Mouse (Mus musculus) intestine, postnatal 0 days (tissue): ENCODE results near the gene Amz2. TPM values are rescaled to one million over a fixed set of nuclear protein-coding genes. Genes with fewer than 3 reads are reported as not detected.

Source experiments
- ATAC-seq: fragments of 200-750 bp; cut with Nextera tagmentation; 2 replicates; pipeline ENCODE4 v1.8.0; 2017; ENCODE audit warnings: mild to moderate bottlenecking, moderate TSS enrichment, moderate library complexity
- H3K27ac ChIP-seq: fragments of 300-500 bp; sonication (generic); 2 replicates; pipeline ENCODE4 v1.5.1; 2014; ENCODE audit warnings: mild to moderate bottlenecking, low read depth, low read length, moderate library complexity
- H3K27me3 ChIP-seq: fragments of 300-500 bp; sonication (generic); replicated peaks from 2 replicates; pipeline ENCODE4 v1.6.1; 2014; ENCODE audit warnings: low read length, mixed read lengths; ENCODE audit not compliant: control insufficient read depth, insufficient read depth
- H3K36me3 ChIP-seq: fragments of 300-500 bp; sonication (generic); 2 replicates; pipeline ENCODE4 v1.6.1; 2014; ENCODE audit warnings: mild to moderate bottlenecking, moderate library complexity; ENCODE audit not compliant: control insufficient read depth, insufficient read depth
- H3K4me1 ChIP-seq: fragments of 300-500 bp; sonication (generic); replicated peaks from 2 replicates; pipeline ENCODE4 v1.6.1; 2014; ENCODE audit warnings: antibody characterized with exemption, low read length, mixed read lengths; ENCODE audit not compliant: control insufficient read depth, insufficient read depth
- H3K4me2 ChIP-seq: fragments of 300-500 bp; sonication (generic); replicated peaks from 2 replicates; pipeline ENCODE4 v1.6.1; 2014; ENCODE audit warnings: low read depth, mild to moderate bottlenecking, moderate library complexity
- H3K4me3 ChIP-seq: fragments of 300-500 bp; sonication (generic); 2 replicates; pipeline ENCODE4 v1.5.1; 2014; ENCODE audit warnings: low read depth, low read length
- H3K9ac ChIP-seq: fragments of 300-500 bp; sonication (generic); 2 replicates; pipeline ENCODE4 v1.6.1; 2014; ENCODE audit warnings: mild to moderate bottlenecking, low read depth, low read length
- H3K9me3 ChIP-seq: fragments of 300-500 bp; sonication (generic); 2 replicates; pipeline ENCODE4 v1.6.1; 2016; ENCODE audit warnings: mixed run types; ENCODE audit not compliant: control insufficient read depth
- CTCF ChIP-seq: sonication (generic); IDR thresholded peaks from 2 replicates; pipeline ENCODE4 v1.5.1; 2016; ENCODE audit warnings: low read depth, mild to moderate bottlenecking, control low read depth, antibody characterized with exemption, moderate library complexity
- WGBS: fragments of 180-500 bp; shearing (Covaris S2); extraction: QIAGEN DNeasy Blood & Tissue Kit; methylation state at CpG from one replicate; pipeline ENCODE4 v1.1.7; 2014; 5-methylcytosine and 5-hydroxymethylcytosine counted together
- polyA plus RNA-seq: library from polyadenylated mRNA; unstranded; fragments of >200 nt; fragmentation: Nextera tagmentation; extraction: Ambion mirVana; gene quantifications from 2 replicates; pipeline ENCODE4 v1.2.1, GENCODE M21; 2015

Gene Amz2
- polyA plus RNA-seq, 1 experiment from 2014 or later: 22.7 TPM

- no peak overlapping the region for H3K9ac ChIP-seq
- H3K9me3 ChIP-seq: no peaks in the 10 kb centered on the region
- H3K27me3 ChIP-seq: no peaks in the 10 kb centered on the region
- no peak overlapping the region for H3K27ac ChIP-seq
- no peak for ATAC-seq
- no peak for TF ChIP-seq CTCF
- H3K4me2 ChIP-seq: no peak overlapping the region; the same call in 1 of the 2 replicates
- no peak overlapping the region for H3K4me3 ChIP-seq
- 52% methylated on average over 16 of the region's 16 CpGs for WGBS
- no peaks in the 10 kb centered on the region for H3K36me3 ChIP-seq
- H3K4me1 ChIP-seq: no peaks in the 10 kb centered on the region
Measured at GRCm38 (mm10) chr11:109419961-109420566, 5.7 kb upstream of the Amz2 start.

GRCm38 (mm10) chr11:109420567-109420962, 5.2 kb upstream of the Amz2 start:
- Histone ChIP-seq H3K9ac (no peak overlapping the region), H3K36me3 (no peaks in the 10 kb centered on the region), H3K27ac (no peak overlapping the region), H3K4me2 (no peak overlapping the region), H3K27me3 (no peaks in the 10 kb centered on the region), H3K4me3 (no peak overlapping the region), H3K4me1 (no peaks in the 10 kb centered on the region), H3K9me3 (no peaks in the 10 kb centered on the region)
- WGBS: 80% methylated on average over 14 of the region's 14 CpGs
- no peak for TF ChIP-seq CTCF
- ATAC-seq: no peak

GRCm38 (mm10) chr11:109421205-109421604, 4.5 kb upstream of the Amz2 start:
- no peaks in the 10 kb centered on the region for H3K4me1 ChIP-seq
- H3K4me3 ChIP-seq: no peak overlapping the region
- H3K27me3 ChIP-seq: no peaks in the 10 kb centered on the region
- no peak for ATAC-seq
- no peak for TF ChIP-seq CTCF
- H3K9ac ChIP-seq: no peak overlapping the region
- H3K4me2 ChIP-seq: no peak overlapping the region
- H3K36me3 ChIP-seq: no peaks in the 10 kb centered on the region
- no peak overlapping the region for H3K27ac ChIP-seq
- H3K9me3 ChIP-seq: no peaks in the 10 kb centered on the region
- WGBS: 73% methylated on average over 5 of the region's 5 CpGs

GRCm38 (mm10) chr11:109422263-109422662, 3.5 kb upstream of the Amz2 start:
- Histone ChIP-seq H3K27ac (no peak overlapping the region), H3K36me3 (no peaks in the 10 kb centered on the region), H3K4me1 (no peaks in the 10 kb centered on the region), H3K4me2 (no peak overlapping the region), H3K27me3 (no peaks in the 10 kb centered on the region), H3K4me3 (no peak overlapping the region), H3K9ac (no peak overlapping the region), H3K9me3 (no peaks in the 10 kb centered on the region)
- 97% methylated on average over 4 of the region's 4 CpGs for WGBS
- no peak for ATAC-seq
- peak; percentile 25; the same call in 1 of the 2 replicates for TF ChIP-seq CTCF

- no peak for ATAC-seq
- 31% methylated on average over 1 of the region's 1 CpGs for WGBS
- H3K27ac ChIP-seq: no peak overlapping the region
Measured at GRCm38 (mm10) chr11:109423294-109423693, 2.5 kb upstream of the Amz2 start.

GRCm38 (mm10) chr11:109426272-109426586, 483 bp downstream of the Amz2 start:
- Histone ChIP-seq H3K27me3 (no peaks in the 10 kb centered on the region), H3K36me3 (peaks cover 24% of the 10 kb centered on the region), H3K9me3 (no peaks in the 10 kb centered on the region), H3K27ac (peak overlapping the region; percentile 79), H3K4me3 (peak overlapping the region; percentile 61), H3K4me1 (no peaks in the 10 kb centered on the region), H3K4me2 (peak overlapping the region; percentile 69), H3K9ac (peak overlapping the region; percentile 53)
- TF ChIP-seq CTCF: no peak
- 0% methylated on average over 11 of the region's 11 CpGs for WGBS
- peak; percentile 25; the same call in 1 of the 2 replicates for ATAC-seq

More at GRCm38 (mm10) chr11:109423294-109423693, 2.5 kb upstream of the Amz2 start:
- Histone ChIP-seq H3K27me3 (no peaks in the 10 kb centered on the region), H3K4me2 (no peak overlapping the region), H3K9ac (no peak overlapping the region), H3K4me3 (no peak overlapping the region), H3K36me3 (no peaks in the 10 kb centered on the region), H3K4me1 (no peaks in the 10 kb centered on the region), H3K9me3 (no peaks in the 10 kb centered on the region)
- TF ChIP-seq CTCF: no peak

- TF ChIP-seq CTCF: no peak
- no peaks in the 10 kb centered on the region for H3K4me1 ChIP-seq
- ATAC-seq: no peak
- H3K9me3 ChIP-seq: no peaks in the 10 kb centered on the region
- H3K4me2 ChIP-seq: no peak overlapping the region
- H3K4me3 ChIP-seq: no peak overlapping the region
- H3K9ac ChIP-seq: no peak overlapping the region
- WGBS: 100% methylated on average over 5 of the region's 5 CpGs
- peaks cover 27% of the 10 kb centered on the region for H3K36me3 ChIP-seq
- no peak overlapping the region for H3K27ac ChIP-seq
- no peaks in the 10 kb centered on the region for H3K27me3 ChIP-seq
Measured at GRCm38 (mm10) chr11:109427353-109427752, 1.6 kb downstream of the Amz2 start.
